Mouse (Mus musculus) hindbrain, embryonic 16.5 days (tissue): ENCODE data around the gene Cdhr2. TPM values are rescaled to one million over a fixed set of nuclear protein-coding genes. Genes with fewer than 3 reads are reported as not detected.

Experiments used
- polyA plus RNA-seq: library from polyadenylated mRNA; unstranded; fragments of >200 nt; fragmentation: Nextera tagmentation; extraction: Ambion mirVana; gene quantifications from 2 replicates; pipeline ENCODE4 v1.2.1, GENCODE M21; 2015

Gene Cdhr2
- polyA plus RNA-seq, 1 experiment from 2014 or later: 0.21 TPM

Other genes with a start within 250 kb of the Cdhr2 start
- 93.8 and 94.8 TPM in 2 replicates for gene Thoc3, start 232.6 kb upstream of the Cdhr2 start, polyA plus RNA-seq
- 20.4 and 23.7 TPM in 2 replicates for gene Simc1, start 197.7 kb upstream of the Cdhr2 start, polyA plus RNA-seq
- gene 4833439L19Rik, start 136.0 kb upstream of the Cdhr2 start, polyA plus RNA-seq: 268 and 272 TPM in 2 replicates
- 96.9 and 100 TPM in 2 replicates for gene Arl10, start 126.4 kb upstream of the Cdhr2 start, polyA plus RNA-seq
- gene Nop16, start 111.4 kb upstream of the Cdhr2 start, polyA plus RNA-seq: 64.7 and 69.1 TPM in 2 replicates
- gene Higd2a, start 111.3 kb upstream of the Cdhr2 start, polyA plus RNA-seq: 253 and 288 TPM in 2 replicates
- gene Cltb, start 90.1 kb upstream of the Cdhr2 start, polyA plus RNA-seq: 244 and 276 TPM in 2 replicates
- gene Faf2, start 79.7 kb upstream of the Cdhr2 start, polyA plus RNA-seq: 61.9 and 64.7 TPM in 2 replicates
- gene Rnf44, start 7.6 kb upstream of the Cdhr2 start, polyA plus RNA-seq: 56.4 and 64.8 TPM in 2 replicates
- 4.5 and 5.7 TPM in 2 replicates for gene Gprin1, start 48.4 kb downstream of the Cdhr2 start, polyA plus RNA-seq
- 130 and 157 TPM in 2 replicates for gene Sncb, start 65.1 kb downstream of the Cdhr2 start, polyA plus RNA-seq
- gene Eif4e1b, start 82.5 kb downstream of the Cdhr2 start, polyA plus RNA-seq: not detected in 2 replicates
- 105 and 131 TPM in 2 replicates for gene Tspan17, start 87.9 kb downstream of the Cdhr2 start, polyA plus RNA-seq
- gene Unc5a, start 247.9 kb downstream of the Cdhr2 start, polyA plus RNA-seq: 12.3 and 16.2 TPM in 2 replicates